Mouse (Mus musculus) liver, adult 2 months (tissue): ENCODE measurements around the gene Kalrn.

Source experiments
- CTCF ChIP-seq: fragments of 200-500 bp; IDR thresholded peaks from 2 replicates; pipeline ENCODE4 v1.5.1; 2011; ENCODE audit warnings: low read depth, low read length, control low read depth
- POLR2A ChIP-seq: fragments of 200-500 bp; IDR thresholded peaks from 2 replicates; pipeline ENCODE4 v1.6.1; 2011; ENCODE audit warnings: low read length, control low read depth; ENCODE audit not compliant: insufficient read depth; ENCODE audit errors: extremely low read depth

GRCm38 (mm10) chr16:34417383-34417782, 155.9 kb downstream of the Kalrn start:
- TF ChIP-seq POLR2A (no peak), CTCF (no peak)
